Mouse (Mus musculus) liver, embryonic 12.5 days (tissue): ENCODE data around the gene Sult2a2. TPM values are rescaled to one million over a fixed set of nuclear protein-coding genes. Genes with fewer than 3 reads are reported as not detected.
"Not testable (repeated sequence)": the region's sequence is repeated elsewhere in the genome, so short reads cannot be mapped to it uniquely, and the experiment has no call there.

Source experiments
- ATAC-seq: fragments of 200-750 bp; cut with Nextera tagmentation; 2 replicates; pipeline ENCODE4 v1.8.0; 2017; ENCODE audit warnings: moderate number of reproducible peaks, mild to moderate bottlenecking, moderate library complexity
- H3K27ac ChIP-seq: fragments of 300-500 bp; sonication (generic); 2 replicates; pipeline ENCODE4 v1.5.1; 2016; ENCODE audit warnings: mild to moderate bottlenecking
- H3K27me3 ChIP-seq: fragments of 300-500 bp; sonication (generic); replicated peaks from 2 replicates; pipeline ENCODE4 v1.6.1; 2016; ENCODE audit warnings: mild to moderate bottlenecking, moderate library complexity
- H3K36me3 ChIP-seq: fragments of 300-500 bp; sonication (generic); 2 replicates; pipeline ENCODE4 v1.6.1; 2016; ENCODE audit warnings: mild to moderate bottlenecking, moderate library complexity
- H3K4me1 ChIP-seq: fragments of 300-500 bp; sonication (generic); 2 replicates; pipeline ENCODE4 v1.6.1; 2016
- H3K4me2 ChIP-seq: fragments of 300-500 bp; sonication (generic); 2 replicates; pipeline ENCODE4 v1.6.1; 2016; ENCODE audit warnings: mild to moderate bottlenecking, moderate library complexity
- H3K4me3 ChIP-seq: fragments of 300-500 bp; sonication (generic); 2 replicates; pipeline ENCODE4 v1.5.1; 2016; ENCODE audit warnings: mild to moderate bottlenecking, moderate library complexity
- H3K9ac ChIP-seq: fragments of 300-500 bp; sonication (generic); 2 replicates; pipeline ENCODE4 v1.6.1; 2016; ENCODE audit warnings: mild to moderate bottlenecking, moderate library complexity
- H3K9me3 ChIP-seq: fragments of 300-500 bp; sonication (generic); replicated peaks from 2 replicates; pipeline ENCODE4 v1.6.1; 2016; ENCODE audit warnings: mild to moderate bottlenecking, moderate library complexity
- WGBS: fragments of 180-500 bp; shearing (Covaris S2); methylation state at CpG from one replicate; pipeline ENCODE4 v1.1.7; 2016; ENCODE audit not compliant: insufficient replicate concordance; 5-methylcytosine and 5-hydroxymethylcytosine counted together
- polyA plus RNA-seq: library from polyadenylated mRNA; unstranded; fragments of >200 nt; fragmentation: Nextera tagmentation; extraction: Ambion mirVana; gene quantifications from 2 replicates; pipeline ENCODE4 v1.2.1, GENCODE M21; 2016

The Sult2a2 gene
- polyA plus RNA-seq: not detected in 2 replicates

GRCm38 (mm10) chr7:13733205-13733604 lies at the start of gene Sult2a2:
Sult2a2 (plus strand) TSS chr7:13733505.
- WGBS: 71% methylated on average over 1 of the region's 2 CpGs
- not testable (repeated sequence) for H3K27ac ChIP-seq, ATAC-seq

DNA sequence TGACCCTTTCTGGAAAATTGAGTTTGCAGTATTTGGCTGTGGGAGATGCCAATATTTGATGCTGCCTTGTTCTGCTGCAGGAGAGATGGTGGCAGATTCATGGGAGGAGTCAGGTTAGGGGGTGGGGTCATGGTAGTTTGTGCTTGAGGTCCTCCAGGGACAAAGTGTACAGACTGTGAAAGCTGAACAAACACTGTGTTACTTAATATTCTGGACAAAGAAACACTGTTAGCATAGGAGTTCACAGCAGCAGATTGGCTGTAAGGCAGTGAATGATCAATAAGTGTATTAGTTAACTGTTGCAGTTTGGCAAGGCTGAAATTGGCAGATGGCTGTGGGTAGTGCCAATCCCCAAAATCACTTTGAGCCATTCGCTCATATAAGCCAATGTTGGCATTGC lies 80.6 kb downstream of the Sult2a2 start:
- Histone ChIP-seq H3K4me3 (no peak overlapping the region), H3K27me3 (no peaks in the 10 kb centered on the region), H3K36me3 (no peaks in the 10 kb centered on the region), H3K4me2 (no peak overlapping the region), H3K27ac (no peak overlapping the region), H3K4me1 (no peaks in the 10 kb centered on the region), H3K9ac (no peak overlapping the region), H3K9me3 (0 out of 2 replicates have a peak, but pooled peaks cover 6% of the 10 kb centered on the region)
- WGBS: 50% methylated on average over 1 of the region's 1 CpGs
- ATAC-seq: no peak

More at GRCm38 (mm10) chr7:13733205-13733604, at the start of gene Sult2a2:
- H3K4me1 ChIP-seq, H3K9ac ChIP-seq, H3K9me3 ChIP-seq, H3K4me3 ChIP-seq, H3K4me2 ChIP-seq, H3K27me3 ChIP-seq, H3K36me3 ChIP-seq: not testable (repeated sequence)

Other genes with a start within 250 kb of the Sult2a2 start
- not detected in 2 replicates for gene Bsph2, start 162.4 kb upstream of the Sult2a2 start, polyA plus RNA-seq
- gene Sult2a5, start 109.5 kb upstream of the Sult2a2 start, polyA plus RNA-seq: not detected in 2 replicates
- gene Sult2a1, start 103.9 kb downstream of the Sult2a2 start, polyA plus RNA-seq: 0.17 and 0.20 TPM in 2 replicates